Mouse (Mus musculus): ENCODE results near the gene Pttg1ip. TPM values are rescaled to one million over a fixed set of nuclear protein-coding genes. Genes with fewer than 3 reads are reported as not detected.
A peak's percentile ranks its signal among the peaks of the same experiment; 100 is the strongest.

Gene Pttg1ip
- polyA plus RNA-seq, 1 experiment from 2014 or later: 71.1 TPM

DNA sequence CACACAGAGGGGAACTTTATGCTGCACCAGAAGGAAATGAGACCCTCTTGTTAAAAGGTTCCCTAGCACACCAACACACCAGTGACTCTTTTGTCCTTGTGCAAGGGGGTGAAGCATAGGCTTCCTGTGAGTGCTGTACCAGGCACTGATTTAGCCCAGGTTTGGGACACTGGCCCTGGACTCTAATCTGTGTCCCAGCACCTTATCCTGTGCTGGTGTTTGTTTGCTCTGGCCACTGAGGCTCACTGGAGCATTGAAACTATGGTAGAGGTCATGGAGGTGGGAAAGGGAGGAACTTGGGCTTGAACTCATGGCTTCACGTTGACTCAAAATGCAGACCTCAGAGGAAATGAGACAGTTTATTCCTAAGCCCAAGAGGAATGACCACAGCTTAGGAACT, 8.4 kb upstream of the Pttg1ip start:
- 88% methylated on average over 1 of the region's 1 CpGs for WGBS

DNA sequence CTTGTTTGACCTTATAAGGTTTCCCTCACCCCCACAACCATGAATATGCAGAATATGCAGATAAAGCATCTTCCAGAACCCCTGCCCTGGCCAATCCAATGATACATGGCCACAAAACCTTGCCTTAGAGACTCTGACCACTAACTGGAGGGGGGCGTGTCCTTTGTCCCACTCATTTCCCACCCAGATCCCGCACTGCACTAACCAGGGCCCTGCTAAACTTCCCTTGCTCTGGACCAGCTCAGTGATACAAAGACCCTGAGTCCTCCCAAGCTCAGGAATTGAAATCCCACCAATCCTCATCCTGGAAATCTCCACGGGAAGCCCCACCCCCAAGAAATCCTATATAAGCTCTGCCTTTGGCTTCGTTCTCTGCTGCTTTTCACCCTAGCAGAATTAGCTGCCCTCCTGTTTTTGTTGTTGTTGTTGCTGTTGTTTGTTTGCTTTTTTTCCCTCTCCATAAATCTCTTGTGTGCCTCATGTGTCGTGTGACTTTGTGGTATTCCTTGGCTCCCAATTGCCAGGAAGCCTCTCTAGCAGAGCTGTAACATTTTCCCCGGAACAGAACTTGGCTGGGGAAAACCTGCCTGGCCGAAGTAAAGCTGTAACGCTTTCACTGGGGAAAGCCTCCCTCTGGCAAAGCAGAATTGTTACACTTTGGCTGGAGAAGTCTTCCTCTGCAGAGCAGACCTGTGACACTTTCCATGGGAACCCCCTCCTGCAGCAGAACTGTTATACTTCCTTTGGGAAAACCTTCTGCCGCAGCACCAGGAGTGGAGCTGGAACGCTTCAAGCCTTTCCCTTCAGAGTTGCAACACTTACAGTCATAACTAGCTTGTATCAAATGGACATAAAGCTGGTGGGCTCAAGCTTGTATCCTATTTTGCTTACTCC, 1.2 kb upstream of the Pttg1ip start:
- no peak overlapping the region for H3K4me2 ChIP-seq (replicated peaks)
- no peak overlapping the region for H3K27ac ChIP-seq
- no peak for ATAC-seq (ENCODE audit: low FRiP score, low read depth)
- no peaks in the 10 kb centered on the region for H3K27me3 ChIP-seq (replicated peaks)
- WGBS: 63% methylated on average over 10 of the region's 10 CpGs
- H3K9me3 ChIP-seq: no peaks in the 10 kb centered on the region
- peaks cover 26% of the 10 kb centered on the region for H3K4me1 ChIP-seq
- no peaks in the 10 kb centered on the region for H3K36me3 ChIP-seq
- no peak overlapping the region for H3K4me3 ChIP-seq
- no peak overlapping the region for H3K9ac ChIP-seq

More for the DNA sequence above, 8.4 kb upstream of the Pttg1ip start:
- no peak overlapping the region for H3K9ac ChIP-seq
- H3K36me3 ChIP-seq: no peaks in the 10 kb centered on the region
- H3K27me3 ChIP-seq (replicated peaks): 0 out of 2 replicates have a peak, but pooled peaks cover 2% of the 10 kb centered on the region
- H3K27ac ChIP-seq: no peak overlapping the region
- no peak overlapping the region for H3K4me2 ChIP-seq (replicated peaks)
- no peak for ATAC-seq (ENCODE audit: low FRiP score, low read depth)
- no peaks in the 10 kb centered on the region for H3K9me3 ChIP-seq
- no peak overlapping the region for H3K4me3 ChIP-seq
- H3K4me1 ChIP-seq: no peaks in the 10 kb centered on the region

DNA sequence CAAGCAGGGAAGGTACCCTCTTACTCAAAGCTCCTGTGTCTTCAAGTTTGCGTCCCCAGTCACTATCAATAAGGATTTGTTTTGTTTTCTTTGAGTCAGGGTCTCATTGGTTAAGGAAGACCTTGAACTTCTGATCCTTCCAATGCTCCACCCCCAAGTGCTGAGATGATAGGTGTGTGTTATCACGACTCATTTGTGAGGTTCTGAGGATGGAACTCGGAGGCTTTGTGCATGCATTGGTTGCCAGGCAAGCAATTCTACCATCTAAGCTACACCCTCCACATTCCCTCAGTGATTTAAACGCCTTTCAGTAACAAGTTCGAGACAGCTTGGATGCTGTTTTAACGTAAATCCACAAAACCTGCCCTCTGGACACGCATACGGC, 505 bp upstream of the Pttg1ip start:
- Histone ChIP-seq H3K9ac (peak overlapping the region; percentile 86), H3K4me2 (replicated peaks) (peak overlapping the region; percentile 85), H3K4me1 (peaks cover 26% of the 10 kb centered on the region), H3K27ac (peak overlapping the region; percentile 53; the same call in 1 of the 2 replicates), H3K27me3 (replicated peaks) (no peaks in the 10 kb centered on the region), H3K4me3 (peak overlapping the region; percentile 74), H3K9me3 (no peaks in the 10 kb centered on the region), H3K36me3 (no peaks in the 10 kb centered on the region)
- 9% methylated on average over 8 of the region's 8 CpGs for WGBS
- peak; percentile 19 for ATAC-seq (ENCODE audit: low FRiP score, low read depth)

DNA sequence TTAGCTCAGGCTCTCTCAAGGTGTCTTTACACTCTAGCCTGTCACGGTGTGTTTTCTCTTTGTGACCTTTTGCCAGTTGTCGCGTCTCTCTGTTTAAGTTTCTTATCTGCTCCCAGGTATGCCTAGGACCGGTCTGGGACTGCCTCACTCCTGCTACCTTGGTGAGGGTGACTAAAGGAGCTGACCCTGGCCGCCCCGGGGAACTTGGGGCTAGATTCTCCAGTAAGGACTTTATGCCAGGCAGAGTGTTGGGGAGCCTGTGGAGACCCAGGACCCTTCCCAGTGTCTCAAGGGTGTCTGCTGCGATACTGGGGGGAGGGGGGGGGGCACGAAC, 732 bp downstream of the Pttg1ip start:
- H3K27me3 ChIP-seq (replicated peaks): no peaks in the 10 kb centered on the region
- peaks cover 26% of the 10 kb centered on the region for H3K4me1 ChIP-seq
- H3K9me3 ChIP-seq: no peaks in the 10 kb centered on the region
- H3K36me3 ChIP-seq: peaks cover 1% of the 10 kb centered on the region
- H3K4me2 ChIP-seq (replicated peaks): peak overlapping the region; percentile 85
- no peak overlapping the region for H3K27ac ChIP-seq
- peak; percentile 48 for ATAC-seq (ENCODE audit: low FRiP score, low read depth)
- peak overlapping the region; percentile 86 for H3K9ac ChIP-seq
- peak overlapping the region; percentile 74 for H3K4me3 ChIP-seq
- 9% methylated on average over 8 of the region's 8 CpGs for WGBS

DNA sequence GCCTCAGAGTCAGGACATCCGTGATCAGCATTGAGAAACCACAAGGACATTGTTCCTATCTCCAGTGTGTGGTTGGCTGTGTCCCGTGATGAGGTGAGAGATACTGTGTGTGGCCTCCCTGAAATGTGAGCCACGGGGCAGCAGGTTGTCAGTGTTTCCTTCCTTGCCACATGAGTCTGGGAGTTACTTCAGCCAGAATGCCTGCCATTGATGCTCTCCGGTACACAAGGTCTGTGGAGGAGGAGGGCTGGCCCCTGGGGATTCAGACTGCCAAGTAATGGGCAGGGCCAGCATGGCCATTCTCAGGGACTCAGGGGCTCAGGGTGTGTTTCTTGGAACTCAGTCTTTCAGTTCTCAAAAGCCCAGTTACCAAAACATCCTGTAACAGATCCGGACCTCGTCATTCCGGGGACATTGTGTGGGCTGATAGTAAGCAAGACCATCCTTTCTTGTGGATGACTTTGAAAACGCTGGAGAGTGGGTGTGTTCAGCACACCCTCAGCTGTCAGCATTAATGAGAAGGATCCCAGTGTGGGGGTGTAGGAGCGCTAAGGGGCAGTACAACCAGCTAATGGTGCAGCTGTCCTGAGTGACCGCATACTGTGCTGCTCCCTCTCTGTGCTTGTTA, 2.4 kb downstream of the Pttg1ip start:
- Histone ChIP-seq H3K27ac (no peak overlapping the region), H3K4me2 (replicated peaks) (no peak overlapping the region), H3K9me3 (no peaks in the 10 kb centered on the region), H3K4me3 (no peak overlapping the region), H3K4me1 (peaks cover 29% of the 10 kb centered on the region), H3K9ac (no peak overlapping the region), H3K27me3 (replicated peaks) (no peaks in the 10 kb centered on the region), H3K36me3 (peaks cover 12% of the 10 kb centered on the region)
- no peak for ATAC-seq (ENCODE audit: low FRiP score, low read depth)
- 81% methylated on average over 10 of the region's 10 CpGs for WGBS

DNA sequence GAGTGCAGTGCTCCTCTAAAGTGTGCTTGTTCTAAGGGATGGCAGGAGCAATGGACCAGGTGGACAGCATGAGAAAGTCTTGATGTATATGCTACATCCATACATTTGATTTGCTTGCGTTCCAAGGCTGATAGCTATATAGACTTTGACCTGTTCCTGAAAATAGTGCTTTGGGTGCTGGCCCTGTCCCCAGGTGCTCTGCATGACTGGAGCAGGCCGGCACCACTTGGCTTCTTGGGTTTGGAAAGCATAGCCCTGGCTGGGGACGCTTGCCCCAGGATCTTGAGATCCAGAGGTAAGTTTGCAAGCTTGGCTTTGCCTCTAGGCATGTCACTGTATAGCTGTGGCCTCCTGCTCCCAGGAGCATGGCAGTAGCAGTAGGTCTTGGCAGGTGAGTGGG, 5.1 kb downstream of the Pttg1ip start:
- H3K36me3 ChIP-seq: peaks cover 34% of the 10 kb centered on the region
- no peak overlapping the region for H3K9ac ChIP-seq
- no peaks in the 10 kb centered on the region for H3K9me3 ChIP-seq
- WGBS: 93% methylated on average over 3 of the region's 3 CpGs
- no peak overlapping the region for H3K27ac ChIP-seq
- no peak overlapping the region for H3K4me3 ChIP-seq
- peaks cover 32% of the 10 kb centered on the region for H3K4me1 ChIP-seq
- H3K4me2 ChIP-seq (replicated peaks): no peak overlapping the region
- no peak for ATAC-seq (ENCODE audit: low FRiP score, low read depth)
- no peaks in the 10 kb centered on the region for H3K27me3 ChIP-seq (replicated peaks)

DNA sequence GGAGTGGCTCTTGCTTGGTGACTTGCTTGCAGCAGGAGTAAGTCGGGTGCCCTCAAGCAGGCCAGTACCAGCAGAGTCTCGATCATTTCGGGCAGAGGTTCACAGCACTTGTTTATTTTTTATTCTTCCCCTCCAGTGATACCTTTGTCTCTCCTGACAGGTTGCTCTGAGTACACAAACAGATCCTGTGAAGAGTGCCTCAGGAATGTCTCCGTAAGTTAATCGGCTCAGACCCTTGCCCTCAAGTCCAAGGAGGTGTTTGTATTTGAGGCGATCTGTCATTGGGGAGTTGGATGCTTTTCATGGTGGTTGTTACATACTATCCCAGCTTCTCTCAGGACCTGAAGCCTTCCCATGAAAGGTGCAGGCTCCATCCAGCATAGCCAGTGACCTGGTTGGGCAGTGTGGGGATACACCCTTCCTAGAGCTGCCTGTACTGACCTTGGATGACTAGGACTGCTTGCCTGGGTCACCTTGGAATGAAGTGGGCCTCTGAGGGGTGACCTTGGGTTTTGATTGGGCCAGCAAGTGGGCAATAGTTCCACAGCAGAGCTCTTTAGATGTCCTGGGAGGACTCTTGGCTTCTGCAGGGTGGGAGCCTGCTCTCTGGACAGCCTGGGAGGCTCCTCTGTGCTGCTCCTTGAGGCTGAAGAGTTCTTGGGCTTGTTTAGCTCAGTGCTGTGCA, 5.7 kb downstream of the Pttg1ip start:
- Histone ChIP-seq H3K9ac (no peak overlapping the region), H3K27ac (no peak overlapping the region), H3K4me2 (replicated peaks) (no peak overlapping the region), H3K36me3 (peaks cover 39% of the 10 kb centered on the region), H3K4me3 (no peak overlapping the region), H3K9me3 (no peaks in the 10 kb centered on the region), H3K4me1 (peaks cover 30% of the 10 kb centered on the region), H3K27me3 (replicated peaks) (no peaks in the 10 kb centered on the region)
- WGBS: 93% methylated on average over 6 of the region's 6 CpGs
- no peak for ATAC-seq (ENCODE audit: low FRiP score, low read depth)

DNA sequence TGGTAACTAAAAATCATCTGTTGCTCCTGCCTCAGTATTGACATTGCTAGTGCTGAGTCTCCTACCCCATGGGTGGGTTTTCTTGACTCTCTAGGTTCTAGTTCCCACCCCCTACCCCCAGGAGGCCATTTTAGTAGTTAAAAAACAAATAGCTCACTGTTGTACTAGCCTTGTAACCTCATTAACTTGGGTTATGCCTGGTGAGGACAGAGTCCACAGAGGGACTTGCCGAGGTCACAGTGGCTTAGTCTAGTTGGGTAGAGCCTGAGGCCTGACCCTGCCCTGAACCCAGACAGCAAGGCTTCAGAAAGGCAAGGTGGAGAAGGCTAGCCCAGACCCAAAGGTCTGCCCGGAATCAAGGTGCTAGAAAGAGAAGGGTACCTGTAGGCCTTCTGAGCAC, 6.5 kb downstream of the Pttg1ip start:
- Histone ChIP-seq H3K36me3 (peaks cover 43% of the 10 kb centered on the region), H3K9me3 (no peaks in the 10 kb centered on the region), H3K4me1 (peaks cover 22% of the 10 kb centered on the region), H3K27me3 (replicated peaks) (no peaks in the 10 kb centered on the region), H3K4me2 (replicated peaks) (no peak overlapping the region), H3K4me3 (no peak overlapping the region), H3K9ac (no peak overlapping the region), H3K27ac (no peak overlapping the region)
- WGBS: 86% methylated on average over 2 of the region's 2 CpGs
- no peak for ATAC-seq (ENCODE audit: low FRiP score, low read depth)

DNA sequence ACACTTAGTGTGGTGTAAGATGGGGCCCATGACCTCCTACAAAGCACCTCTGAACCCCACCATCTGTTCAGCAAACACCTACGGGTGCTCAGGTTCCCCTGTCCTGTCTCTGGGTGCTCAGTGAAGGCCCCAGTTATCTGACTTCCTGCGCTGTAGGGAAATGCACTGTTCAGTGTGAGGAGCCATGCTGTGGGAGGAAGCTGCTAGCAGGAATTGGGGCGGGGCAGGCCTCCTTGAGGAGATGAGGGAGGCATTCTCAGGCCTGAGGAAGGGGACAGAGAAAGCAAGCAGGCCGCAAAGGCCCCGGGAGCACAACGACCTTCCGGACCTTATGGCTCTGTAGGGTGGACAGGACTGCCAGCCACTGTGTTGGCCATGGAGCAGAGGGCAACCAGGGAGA, 7.6 kb downstream of the Pttg1ip start:
- peaks cover 13% of the 10 kb centered on the region for H3K4me1 ChIP-seq
- no peak for ATAC-seq (ENCODE audit: low FRiP score, low read depth)
- peaks cover 54% of the 10 kb centered on the region for H3K36me3 ChIP-seq
- no peak overlapping the region for H3K9ac ChIP-seq
- no peaks in the 10 kb centered on the region for H3K9me3 ChIP-seq
- no peak overlapping the region for H3K4me2 ChIP-seq (replicated peaks)
- H3K4me3 ChIP-seq: no peak overlapping the region
- WGBS: 69% methylated on average over 7 of the region's 7 CpGs
- no peaks in the 10 kb centered on the region for H3K27me3 ChIP-seq (replicated peaks)
- H3K27ac ChIP-seq: no peak overlapping the region

DNA sequence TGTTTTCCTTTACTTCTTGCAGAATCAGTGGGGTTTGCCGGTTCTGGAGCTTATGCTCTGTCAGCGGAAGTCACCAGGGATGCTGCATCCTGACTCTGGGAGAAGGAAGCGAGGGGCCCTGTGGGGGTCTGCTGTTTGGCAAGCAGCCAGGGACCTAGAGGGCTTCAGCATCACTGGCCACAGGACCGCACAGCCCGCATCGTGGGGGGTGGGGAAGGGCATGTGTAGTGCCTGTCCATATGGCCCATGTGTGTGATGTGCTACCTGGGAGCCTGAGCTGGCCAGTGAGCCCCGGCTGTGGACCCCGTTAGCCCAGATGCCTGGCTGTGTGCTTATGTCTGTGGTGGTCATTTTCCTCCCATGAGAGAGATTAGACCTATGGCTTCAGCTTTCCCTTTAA, 8.2 kb downstream of the Pttg1ip start:
- no peak for ATAC-seq (ENCODE audit: low FRiP score, low read depth)

DNA sequence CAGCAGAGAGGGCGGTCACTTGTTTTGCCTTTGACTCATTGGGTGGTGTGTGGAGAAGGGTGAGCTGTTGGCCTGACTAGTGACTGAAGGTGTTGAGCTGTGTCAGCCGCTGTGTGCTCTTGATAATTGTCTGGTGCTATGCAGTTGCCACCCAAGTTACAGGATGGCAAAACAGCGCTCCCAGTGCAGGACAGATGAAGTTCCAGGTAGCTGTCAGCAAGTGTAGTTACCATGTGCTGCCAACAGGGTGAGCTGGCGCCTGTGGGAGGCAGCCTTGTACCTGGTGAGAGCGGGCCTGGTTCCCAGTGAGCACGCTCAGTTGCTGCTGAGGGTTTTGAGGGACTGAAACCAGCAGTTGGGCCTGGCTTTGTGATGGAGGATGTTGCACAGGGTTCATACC, 9.3 kb downstream of the Pttg1ip start:
- Histone ChIP-seq H3K4me2 (replicated peaks) (no peak overlapping the region), H3K9me3 (no peaks in the 10 kb centered on the region), H3K27me3 (replicated peaks) (no peaks in the 10 kb centered on the region), H3K4me3 (no peak overlapping the region), H3K27ac (no peak overlapping the region), H3K36me3 (peaks cover 71% of the 10 kb centered on the region), H3K4me1 (peaks cover 13% of the 10 kb centered on the region), H3K9ac (no peak overlapping the region)
- 44% methylated on average over 6 of the region's 6 CpGs for WGBS
- peak; percentile 29; the same call in 1 of the 2 replicates for ATAC-seq (ENCODE audit: low FRiP score, low read depth)

More for the DNA sequence above, 8.2 kb downstream of the Pttg1ip start:
- no peak overlapping the region for H3K4me3 ChIP-seq
- no peak overlapping the region for H3K9ac ChIP-seq
- 85% methylated on average over 8 of the region's 8 CpGs for WGBS
- H3K27me3 ChIP-seq (replicated peaks): no peaks in the 10 kb centered on the region
- H3K27ac ChIP-seq: no peak overlapping the region
- H3K9me3 ChIP-seq: no peaks in the 10 kb centered on the region
- peaks cover 60% of the 10 kb centered on the region for H3K36me3 ChIP-seq
- H3K4me2 ChIP-seq (replicated peaks): no peak overlapping the region
- peaks cover 13% of the 10 kb centered on the region for H3K4me1 ChIP-seq

DNA sequence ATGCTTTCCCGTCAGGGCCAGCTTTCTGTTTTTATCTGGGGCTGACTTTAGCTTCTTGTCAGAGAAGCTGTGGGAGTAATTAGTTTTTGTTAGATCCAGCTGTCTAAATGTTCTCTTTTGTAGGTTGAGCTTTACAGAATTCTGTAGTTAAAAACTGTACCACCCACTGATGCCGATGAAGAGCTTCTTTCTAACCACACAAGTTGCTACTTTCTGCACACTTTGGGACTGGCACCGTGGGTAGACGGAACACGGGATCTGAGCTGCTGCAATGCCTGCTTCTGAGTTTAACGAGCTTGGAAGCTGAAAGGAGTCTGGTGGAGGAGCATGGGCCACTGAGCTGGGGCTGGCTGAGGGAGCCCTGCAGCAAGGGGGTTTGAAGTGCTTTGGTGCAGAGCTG, 10.0 kb downstream of the Pttg1ip start:
- no peaks in the 10 kb centered on the region for H3K9me3 ChIP-seq
- H3K4me1 ChIP-seq: peaks cover 13% of the 10 kb centered on the region
- no peak overlapping the region for H3K27ac ChIP-seq
- H3K9ac ChIP-seq: no peak overlapping the region
- H3K4me2 ChIP-seq (replicated peaks): no peak overlapping the region
- WGBS: 82% methylated on average over 6 of the region's 6 CpGs
- H3K27me3 ChIP-seq (replicated peaks): no peaks in the 10 kb centered on the region
- H3K4me3 ChIP-seq: no peak overlapping the region
- H3K36me3 ChIP-seq: peaks cover 72% of the 10 kb centered on the region
- no peak for ATAC-seq (ENCODE audit: low FRiP score, low read depth)
